Mouse (Mus musculus): Measurements from ENCODE around the gene Prx. TPM values are rescaled to one million over a fixed set of nuclear protein-coding genes. Genes with fewer than 3 reads are reported as not detected.

The Prx gene
- polyA plus RNA-seq, 1 experiment: not detected

DNA sequence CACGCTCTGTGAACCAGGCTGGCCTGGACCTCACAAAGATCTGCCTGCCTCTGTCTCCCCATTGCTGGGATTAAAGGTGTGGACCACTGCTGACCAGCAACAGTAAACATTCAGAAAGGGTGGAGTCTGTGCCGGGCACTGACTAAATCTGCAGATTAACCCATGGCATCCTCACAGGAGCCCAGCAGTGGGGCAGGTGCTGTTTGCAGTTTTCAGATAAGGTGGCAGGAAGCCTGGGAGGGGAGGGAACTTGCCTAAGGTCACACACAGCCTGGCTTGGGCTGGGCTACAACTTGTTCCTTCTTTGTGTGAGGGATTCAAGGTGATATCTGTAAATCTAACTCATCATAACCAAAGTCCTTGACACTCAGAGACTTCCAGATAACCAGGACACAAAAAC is 41.4 kb downstream of the Prx start:
- WGBS: 80% methylated on average over 2 of the region's 2 CpGs
- TF ChIP-seq CTCF (IDR thresholded peaks at IDR 0.05; ENCODE audit: insufficient read depth, low read depth, low read length): no peak
- no peak for TF ChIP-seq POLR2A (IDR thresholded peaks at IDR 0.05; ENCODE audit: insufficient read depth, low read depth, low read length)
- H3K4me3 ChIP-seq (ENCODE audit: insufficient read depth, low read depth, low read length): no peak overlapping the region
- peaks cover 18% of the 10 kb centered on the region for H3K4me1 ChIP-seq (ENCODE audit: control insufficient read depth, insufficient read depth, low read length)
- no peak overlapping the region for H3K27ac ChIP-seq (ENCODE audit: insufficient read depth, low read depth, low read length)

DNA sequence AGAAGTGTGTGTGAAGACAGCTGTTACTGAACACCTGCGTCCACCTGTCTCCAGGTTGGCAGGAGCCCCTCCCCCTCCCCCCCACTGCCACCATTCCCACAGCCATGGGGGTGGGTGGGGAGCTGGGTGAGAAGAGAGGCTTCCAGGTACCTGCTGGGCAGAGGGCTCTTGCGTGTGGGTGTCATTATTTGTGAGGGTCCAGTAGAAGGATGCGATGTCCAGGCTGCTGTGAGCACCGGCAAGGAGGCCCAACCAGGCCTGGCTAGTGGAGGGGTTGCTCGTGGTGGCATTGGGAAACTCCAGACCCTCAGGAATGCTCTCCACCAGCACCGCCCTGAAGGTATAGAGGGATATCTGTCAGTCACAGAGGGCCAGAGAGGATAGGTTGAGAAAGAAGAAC is 41.8 kb downstream of the Prx start:
- TF ChIP-seq CTCF (IDR thresholded peaks at IDR 0.05; ENCODE audit: insufficient read depth, low read depth, low read length) (no peak), POLR2A (IDR thresholded peaks at IDR 0.05; ENCODE audit: insufficient read depth, low read depth, low read length) (no peak)
- H3K4me3 ChIP-seq (ENCODE audit: insufficient read depth, low read depth, low read length): 0 out of 2 replicates have a peak overlapping the region, but pooled peaks have one; percentile 2
- peaks cover 18% of the 10 kb centered on the region for H3K4me1 ChIP-seq (ENCODE audit: control insufficient read depth, insufficient read depth, low read length)
- WGBS: 90% methylated on average over 6 of the region's 6 CpGs
- peak overlapping the region; percentile 59; the same call in 1 of the 2 replicates for H3K27ac ChIP-seq (ENCODE audit: insufficient read depth, low read depth, low read length)

DNA sequence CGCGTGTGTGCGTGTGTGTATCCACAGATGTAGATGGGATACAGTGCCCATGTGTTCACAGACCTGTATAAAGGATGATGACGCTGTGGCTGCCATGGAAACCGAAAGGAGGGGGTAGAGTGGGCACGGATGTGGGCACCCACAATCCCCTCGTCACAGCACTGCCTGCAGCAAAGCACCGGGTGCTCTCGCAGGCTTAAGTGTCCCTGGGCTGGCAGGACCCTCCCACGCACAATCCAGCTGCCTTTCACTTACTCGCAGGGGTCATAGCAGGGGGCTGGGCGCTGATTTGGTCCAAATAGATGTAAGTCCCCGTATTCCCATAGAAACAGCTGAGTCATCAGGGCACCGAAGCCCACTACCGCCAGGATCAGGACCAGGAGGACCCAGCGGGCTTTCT is 42.3 kb downstream of the Prx start:
- Histone ChIP-seq H3K27ac (ENCODE audit: insufficient read depth, low read depth, low read length) (peak overlapping the region; percentile 68), H3K4me1 (ENCODE audit: control insufficient read depth, insufficient read depth, low read length) (peaks cover 18% of the 10 kb centered on the region), H3K4me3 (ENCODE audit: insufficient read depth, low read depth, low read length) (peak overlapping the region; percentile 70)
- no peak for TF ChIP-seq CTCF (IDR thresholded peaks at IDR 0.05; ENCODE audit: insufficient read depth, low read depth, low read length)
- TF ChIP-seq POLR2A (IDR thresholded peaks at IDR 0.05; ENCODE audit: insufficient read depth, low read depth, low read length): no peak
- 27% methylated on average over 16 of the region's 16 CpGs for WGBS

DNA sequence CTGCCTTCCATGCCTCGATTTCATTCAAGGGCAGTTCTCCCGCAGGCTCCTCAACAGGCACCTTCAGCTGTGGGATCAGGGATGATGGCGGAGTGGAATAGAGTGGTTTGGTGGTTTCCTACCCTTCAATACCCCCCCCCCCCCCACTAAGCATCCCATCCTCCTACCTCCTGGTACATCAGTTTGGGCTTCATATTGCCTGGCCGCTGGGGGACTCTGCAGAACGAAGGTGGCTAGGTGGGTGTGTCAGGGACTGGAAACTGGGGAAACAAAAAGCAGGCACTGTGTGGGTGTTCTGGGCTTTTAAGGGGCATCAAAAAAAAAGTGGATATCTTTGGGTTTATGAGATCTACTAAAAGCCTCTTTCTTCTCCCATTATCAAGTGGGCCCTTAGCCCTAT is 42.8 kb downstream of the Prx start:
- peak overlapping the region; percentile 68 for H3K27ac ChIP-seq (ENCODE audit: insufficient read depth, low read depth, low read length)

DNA sequence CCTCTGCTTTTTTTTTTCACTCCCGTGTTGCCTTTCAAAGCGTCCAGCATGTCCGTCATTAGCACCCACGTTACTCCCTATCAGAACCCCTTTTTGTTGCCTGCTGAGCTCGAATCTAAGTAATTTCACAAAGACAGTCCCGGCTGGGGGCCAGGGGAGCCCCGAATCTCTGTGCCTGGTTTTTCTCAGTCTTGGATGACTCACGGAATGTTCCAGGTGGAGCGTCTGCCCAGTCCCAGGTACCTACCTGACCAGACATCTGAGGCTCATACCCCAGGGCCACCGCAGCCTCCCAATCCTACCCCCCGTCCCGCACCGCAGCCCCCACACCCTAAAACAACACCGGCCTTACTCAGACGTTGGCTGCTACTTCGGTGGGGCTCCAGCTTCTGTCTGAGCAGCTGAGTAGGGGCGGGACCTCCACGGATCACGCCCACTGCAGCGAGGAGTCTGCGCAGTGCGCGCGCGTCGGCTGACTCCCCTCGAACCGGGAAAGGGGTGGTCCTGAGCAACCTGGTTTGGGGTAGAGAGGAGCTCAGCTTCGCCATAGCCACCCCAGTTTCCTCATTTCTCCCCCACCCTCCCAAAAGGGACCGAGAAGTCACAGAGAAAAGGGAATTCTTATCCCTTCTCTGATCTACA is 43.4 kb downstream of the Prx start:
- 1% methylated on average over 30 of the region's 30 CpGs for WGBS
- peak overlapping the region; percentile 23 for H3K27ac ChIP-seq (ENCODE audit: insufficient read depth, low read depth, low read length)
- peaks cover 18% of the 10 kb centered on the region for H3K4me1 ChIP-seq (ENCODE audit: control insufficient read depth, insufficient read depth, low read length)
- H3K4me3 ChIP-seq (ENCODE audit: insufficient read depth, low read depth, low read length): peak overlapping the region; percentile 70
- no peak for TF ChIP-seq CTCF (IDR thresholded peaks at IDR 0.05; ENCODE audit: insufficient read depth, low read depth, low read length)
- peak; percentile 69; the same call in 1 of the 2 replicates for TF ChIP-seq POLR2A (IDR thresholded peaks at IDR 0.05; ENCODE audit: insufficient read depth, low read depth, low read length)

More for the DNA sequence above, 42.8 kb downstream of the Prx start:
- H3K4me1 ChIP-seq (ENCODE audit: control insufficient read depth, insufficient read depth, low read length): peaks cover 18% of the 10 kb centered on the region
- TF ChIP-seq POLR2A (IDR thresholded peaks at IDR 0.05; ENCODE audit: insufficient read depth, low read depth, low read length) (no peak), CTCF (IDR thresholded peaks at IDR 0.05; ENCODE audit: insufficient read depth, low read depth, low read length) (no peak)
- peak overlapping the region; percentile 70 for H3K4me3 ChIP-seq (ENCODE audit: insufficient read depth, low read depth, low read length)
- 24% methylated on average over 5 of the region's 5 CpGs for whole genome bisulfite sequencing

DNA sequence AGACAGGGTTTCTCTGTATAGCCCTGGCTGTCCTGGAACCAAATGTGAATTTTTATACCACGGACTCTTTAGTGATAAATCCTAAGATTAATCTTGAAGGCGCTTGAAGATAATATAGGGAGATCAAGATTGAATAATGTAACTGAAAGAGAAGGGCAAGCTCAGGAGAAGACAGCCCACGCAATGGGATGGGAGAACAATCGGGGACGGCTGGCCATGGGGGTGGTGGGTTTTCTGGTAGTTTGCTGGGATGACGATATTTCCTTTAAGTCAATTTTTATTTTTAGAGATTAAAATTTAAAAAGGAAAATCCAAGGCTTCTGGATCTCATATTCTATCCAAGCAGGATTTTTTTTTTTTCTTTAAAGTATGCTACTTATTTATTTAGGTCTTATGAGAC is 43.9 kb downstream of the Prx start:
- Histone ChIP-seq H3K4me1 (ENCODE audit: control insufficient read depth, insufficient read depth, low read length) (peaks cover 18% of the 10 kb centered on the region), H3K27ac (ENCODE audit: insufficient read depth, low read depth, low read length) (peak overlapping the region; percentile 23), H3K4me3 (ENCODE audit: insufficient read depth, low read depth, low read length) (peak overlapping the region; percentile 70; the same call in 1 of the 2 replicates)
- WGBS: 14% methylated on average over 6 of the region's 6 CpGs
- TF ChIP-seq CTCF (IDR thresholded peaks at IDR 0.05; ENCODE audit: insufficient read depth, low read depth, low read length) (no peak), POLR2A (IDR thresholded peaks at IDR 0.05; ENCODE audit: insufficient read depth, low read depth, low read length) (no peak)

DNA sequence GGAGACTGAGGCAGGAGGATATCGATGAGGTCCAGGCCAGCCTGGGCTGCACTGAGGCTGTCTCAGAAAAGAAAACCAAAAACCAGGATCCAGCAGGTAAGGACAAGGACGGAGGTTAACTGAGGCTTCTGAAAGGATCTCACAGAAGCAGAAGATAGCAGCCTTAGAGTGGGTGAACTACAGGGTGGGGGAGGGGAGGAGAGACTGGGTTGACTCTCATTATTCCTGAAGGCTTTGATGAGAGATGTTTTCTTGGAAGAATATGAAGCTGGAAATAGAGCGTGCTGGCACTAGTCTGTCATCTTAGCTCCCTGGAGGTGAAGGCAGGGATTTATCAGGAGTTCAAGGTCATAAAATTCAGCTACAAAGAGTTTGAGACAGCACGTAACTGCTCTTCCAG is 44.7 kb downstream of the Prx start:
- Histone ChIP-seq H3K27ac (ENCODE audit: insufficient read depth, low read depth, low read length) (no peak overlapping the region), H3K4me3 (ENCODE audit: insufficient read depth, low read depth, low read length) (no peak overlapping the region), H3K4me1 (ENCODE audit: control insufficient read depth, insufficient read depth, low read length) (peaks cover 18% of the 10 kb centered on the region)
- 91% methylated on average over 4 of the region's 4 CpGs for WGBS
- TF ChIP-seq POLR2A (IDR thresholded peaks at IDR 0.05; ENCODE audit: insufficient read depth, low read depth, low read length) (no peak), CTCF (IDR thresholded peaks at IDR 0.05; ENCODE audit: insufficient read depth, low read depth, low read length) (no peak)

DNA sequence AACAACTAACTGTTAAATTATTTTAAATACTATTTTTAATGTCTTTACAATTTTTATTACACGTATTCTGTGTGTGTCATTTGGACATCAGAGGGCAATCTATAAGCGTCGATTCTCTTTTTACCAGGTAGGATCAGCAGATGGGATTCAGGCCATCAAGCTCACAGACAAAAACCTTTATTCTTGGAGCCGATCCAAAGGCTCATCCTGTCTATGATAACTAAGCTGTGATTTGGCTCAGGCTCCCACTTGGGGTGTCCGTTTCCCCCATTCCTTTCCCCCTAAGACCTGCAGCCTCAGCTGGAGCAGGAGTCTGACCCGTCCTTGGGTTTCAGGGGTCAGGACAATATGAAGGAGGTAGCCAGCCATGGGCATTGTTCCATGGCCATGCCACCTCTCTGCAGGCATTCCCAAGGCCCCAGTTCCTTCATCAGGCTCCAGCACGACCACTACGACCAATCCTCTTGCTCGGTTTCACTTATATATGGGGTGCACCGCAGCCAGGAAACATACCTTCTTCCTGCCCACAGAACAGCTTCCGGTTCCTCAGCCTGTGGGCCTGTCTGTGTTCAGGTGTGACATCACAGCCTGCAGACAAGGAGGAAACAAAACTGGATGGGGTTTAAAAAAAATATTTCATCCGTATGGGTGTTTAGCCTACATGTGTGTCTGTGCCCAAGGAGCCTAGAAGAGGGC is 45.7 kb downstream of the Prx start:
- no peak for TF ChIP-seq POLR2A (IDR thresholded peaks at IDR 0.05; ENCODE audit: insufficient read depth, low read depth, low read length)
- no peak for TF ChIP-seq CTCF (IDR thresholded peaks at IDR 0.05; ENCODE audit: insufficient read depth, low read depth, low read length)
- no peak overlapping the region for H3K4me3 ChIP-seq (ENCODE audit: insufficient read depth, low read depth, low read length)
- 88% methylated on average over 12 of the region's 12 CpGs for WGBS
- H3K27ac ChIP-seq (ENCODE audit: insufficient read depth, low read depth, low read length): no peak overlapping the region
- peaks cover 18% of the 10 kb centered on the region for H3K4me1 ChIP-seq (ENCODE audit: control insufficient read depth, insufficient read depth, low read length)

DNA sequence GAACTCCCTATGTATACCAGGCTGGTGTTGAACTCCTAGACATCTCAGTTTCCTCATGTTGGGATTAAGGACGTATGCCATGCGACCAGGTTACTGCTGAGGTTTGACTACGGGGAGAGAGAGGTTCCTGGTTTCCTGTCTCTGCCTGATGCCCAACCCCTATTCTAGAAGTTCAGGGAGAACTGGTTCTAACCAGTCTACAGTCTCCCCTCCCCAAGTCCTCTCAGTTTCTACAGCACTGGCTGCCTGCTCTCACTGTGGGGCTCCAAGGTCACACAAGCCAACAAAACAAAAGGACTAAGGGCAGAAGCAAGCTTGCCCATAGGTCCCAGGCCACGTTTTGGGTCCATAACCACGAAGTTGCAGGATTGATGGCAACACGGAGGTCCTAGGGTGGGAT is 50.5 kb downstream of the Prx start:
- 81% methylated on average over 6 of the region's 6 CpGs for WGBS
- H3K4me1 ChIP-seq (ENCODE audit: control insufficient read depth, insufficient read depth, low read length): peaks cover 3% of the 10 kb centered on the region; the same call in 1 of the 2 replicates

More for the DNA sequence above, 50.5 kb downstream of the Prx start:
- Histone ChIP-seq H3K27ac (ENCODE audit: insufficient read depth, low read depth, low read length) (no peak overlapping the region), H3K4me3 (ENCODE audit: insufficient read depth, low read depth, low read length) (no peak overlapping the region)
- TF ChIP-seq CTCF (IDR thresholded peaks at IDR 0.05; ENCODE audit: insufficient read depth, low read depth, low read length): no peak
- no peak for TF ChIP-seq POLR2A (IDR thresholded peaks at IDR 0.05; ENCODE audit: insufficient read depth, low read depth, low read length)
